Mouse (Mus musculus) C2C12 (cell line): ENCODE measurements around the gene Plce1.

Experiments
- CEBPB ChIP-seq: IDR thresholded peaks from one replicate; pipeline ENCODE4 v1.6.1; 2011; ENCODE audit warnings: low read depth, mild to moderate bottlenecking, control low read depth, moderate library complexity
- CTCF ChIP-seq: IDR thresholded peaks from one replicate; pipeline ENCODE4 v1.5.1; 2011; ENCODE audit not compliant: control insufficient read depth, insufficient read depth, insufficient read length
- MAX ChIP-seq: IDR thresholded peaks from one replicate; pipeline ENCODE4 v1.6.1; 2011; ENCODE audit warnings: mild to moderate bottlenecking, control low read depth
- MYOD1 ChIP-seq: IDR thresholded peaks from one replicate; pipeline ENCODE4 v1.6.1; 2011; ENCODE audit warnings: low read depth; ENCODE audit not compliant: control insufficient read depth, insufficient read length
- MYOG ChIP-seq: IDR thresholded peaks from one replicate; pipeline ENCODE4 v1.6.1; 2011; ENCODE audit not compliant: control insufficient read depth, insufficient read length; ENCODE audit errors: extremely low read depth
- USF1 ChIP-seq: IDR thresholded peaks from one replicate; pipeline ENCODE4 v1.6.1; 2011; ENCODE audit warnings: low read depth, mild to moderate bottlenecking, control low read depth, moderate library complexity

GRCm38 (mm10) chr19:38441860-38442259, 39.0 kb upstream of the Plce1 start:
- TF ChIP-seq USF1 (no peak), CTCF (no peak), MAX (no peak), MYOG (no peak), CEBPB (no peak), MYOD1 (no peak)
